Mouse (Mus musculus) CD4-positive, CD25-positive, alpha-beta regulatory T cell, adult 4 months (primary cell): ENCODE data around the gene Olfr881. TPM values are rescaled to one million over a fixed set of nuclear protein-coding genes. Genes with fewer than 3 reads are reported as not detected.

Experiments
- ATAC-seq: one replicate; pipeline ENCODE4 v1.8.0; 2017
- polyA plus RNA-seq, 2 experiments: library from polyadenylated mRNA; unstranded; fragments of 100-300 nt; shearing (Covaris generic); gene quantifications; one replicate each; pipeline ENCODE4 v1.2.1; 2017

Gene Olfr881
- polyA plus RNA-seq, result not detected

DNA sequence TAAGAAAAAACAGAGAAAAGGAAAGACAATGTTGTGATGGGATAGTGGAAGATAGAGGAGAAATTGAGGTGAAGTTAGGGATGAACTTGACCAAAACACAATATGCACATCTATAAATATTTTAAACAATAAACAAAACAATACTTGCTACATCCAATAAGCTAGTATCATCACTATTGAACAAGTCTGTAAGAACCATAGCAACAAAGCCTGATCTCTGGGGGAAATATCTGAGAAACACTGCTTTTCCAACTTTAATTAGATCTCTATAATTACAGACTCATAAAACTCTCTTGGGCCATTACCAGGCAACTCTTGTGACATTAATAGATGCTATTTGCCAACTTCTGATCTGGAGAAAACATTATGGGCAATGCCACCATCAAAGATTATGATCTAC, at the start of gene Olfr881:
Olfr881 (plus strand) TSS at position 301 of the 400 bp plus-strand sequence.
- no peak for ATAC-seq

DNA sequence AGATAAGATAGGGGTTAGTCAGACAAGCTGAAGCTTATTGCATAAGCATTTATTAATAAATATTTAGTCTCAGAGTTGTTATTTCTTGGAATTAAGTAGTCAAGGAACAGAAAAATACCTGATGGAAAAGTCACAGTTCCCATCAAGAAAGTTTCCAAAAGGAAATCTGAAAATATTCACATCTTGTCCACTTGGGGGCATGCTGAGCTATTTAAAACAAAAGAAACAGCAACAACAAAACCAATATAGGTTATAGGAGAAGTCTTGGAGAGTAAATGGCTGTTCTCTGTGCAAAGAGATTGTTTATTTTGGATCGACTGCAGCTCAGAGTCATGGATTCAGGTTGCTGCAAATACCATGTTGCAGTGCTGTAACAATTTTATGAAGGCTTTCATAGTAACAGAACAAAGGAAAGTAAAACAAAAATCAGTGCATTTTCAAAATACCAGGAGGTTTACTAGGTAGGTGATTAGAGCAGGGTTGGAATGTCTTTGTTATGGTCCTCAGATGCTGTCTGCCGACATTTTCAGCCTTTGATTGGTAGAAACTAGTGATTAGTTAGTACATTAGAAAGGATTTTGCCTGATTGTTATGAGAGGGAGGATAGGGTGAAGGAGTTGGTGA, 7.1 kb downstream of the Olfr881 start:
- no peak for ATAC-seq

DNA sequence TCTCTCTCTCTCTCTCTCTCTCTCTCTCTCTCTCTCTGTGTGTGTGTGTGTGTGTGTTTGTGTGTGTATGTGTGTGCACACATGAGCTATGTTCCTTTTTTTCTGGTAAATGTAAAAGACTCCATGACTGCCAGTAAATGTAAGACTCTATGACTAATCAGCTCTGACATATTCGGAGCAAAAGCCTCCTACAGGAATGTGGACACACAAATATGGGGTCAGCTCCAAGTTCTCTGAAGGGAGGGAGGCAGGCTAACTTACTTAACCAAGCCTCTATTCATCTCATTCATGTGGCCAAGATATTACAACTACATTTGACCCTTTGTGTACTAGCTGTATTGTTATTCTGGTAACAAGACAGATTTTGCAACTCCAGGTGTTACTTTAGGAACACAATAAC, 8.4 kb downstream of the Olfr881 start:
- ATAC-seq, result no peak

DNA sequence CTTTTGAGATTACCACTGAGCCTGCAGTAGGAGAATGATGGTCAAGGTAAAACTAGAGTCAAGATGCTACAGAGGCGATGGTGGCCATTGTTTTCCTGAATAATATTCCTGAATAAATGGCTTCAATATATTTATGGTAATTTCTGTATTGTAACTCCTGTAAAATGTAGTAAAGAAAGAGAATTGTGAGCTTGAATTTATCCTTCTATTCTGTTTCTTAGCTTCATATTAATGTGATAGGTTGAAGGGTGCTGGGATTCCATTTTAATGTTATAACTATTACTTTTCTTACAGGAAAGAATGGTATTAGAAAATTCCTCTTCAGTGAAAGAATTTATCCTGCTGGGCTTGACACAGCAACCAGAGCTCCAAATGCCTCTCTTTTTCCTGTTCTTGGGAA, 33.9 kb downstream of the Olfr881 start, which contains the start of gene Olfr883:
Olfr883 (plus strand) TSS at position 301 of the 400 bp plus-strand sequence.
- ATAC-seq, result no peak

Other genes starting within 250 kb of the Olfr881 start
- not detected for gene Olfr874, start 246.7 kb upstream of the Olfr881 start, polyA plus RNA-seq
- not detected for gene Olfr875, start 220.0 kb upstream of the Olfr881 start, polyA plus RNA-seq
- not detected for gene Olfr876, start 188.8 kb upstream of the Olfr881 start, polyA plus RNA-seq
- gene Olfr877, start 137.6 kb upstream of the Olfr881 start, polyA plus RNA-seq, result not detected
- gene Olfr145, start 95.1 kb upstream of the Olfr881 start, polyA plus RNA-seq, result not detected
- gene Olfr878, start 74.0 kb upstream of the Olfr881 start, polyA plus RNA-seq, result under 1 TPM in 1 of 2 experiments, not detected in 1; 0.17 TPM
- gene Olfr883, start 34.0 kb downstream of the Olfr881 start, polyA plus RNA-seq, result not detected
- not detected for gene Olfr884, start 54.7 kb downstream of the Olfr881 start, polyA plus RNA-seq
- gene Olfr885, start 69.5 kb downstream of the Olfr881 start, polyA plus RNA-seq, result not detected
- not detected for gene Olfr887, start 92.2 kb downstream of the Olfr881 start, polyA plus RNA-seq
- not detected for gene Olfr888, start 116.3 kb downstream of the Olfr881 start, polyA plus RNA-seq
- under 1 TPM in 1 of 2 experiments, not detected in 1; 0.11 TPM for gene Olfr889, start 123.4 kb downstream of the Olfr881 start, polyA plus RNA-seq
- gene Olfr890, start 150.7 kb downstream of the Olfr881 start, polyA plus RNA-seq, result under 1 TPM in 1 of 2 experiments, not detected in 1; 0.24 TPM
- not detected for gene Olfr891, start 189.0 kb downstream of the Olfr881 start, polyA plus RNA-seq
- gene Olfr893, start 216.5 kb downstream of the Olfr881 start, polyA plus RNA-seq, result not detected
- gene Olfr894, start 226.2 kb downstream of the Olfr881 start, polyA plus RNA-seq, result not detected